Mouse (Mus musculus): ENCODE data around the gene Dhps. TPM values are rescaled to one million over a fixed set of nuclear protein-coding genes. Genes with fewer than 3 reads are reported as not detected.
A peak's percentile ranks its signal among the peaks of the same experiment; 100 is the strongest.

Dhps gene
- total RNA-seq, 1 experiment = 63.1 TPM

GRCm38 (mm10) chr8:85083108-85083813, 11.7 kb downstream of the Dhps start, which contains the start of gene Man2b1:
TSS of gene Man2b1 (plus strand) at chr8:85083270.
- in situ Hi-C loops (cut with MboI; ENCODE audit: low sequenced_read_pairs in 2 of 2, unreplicated experiment in 2 of 2) = no loop called here
- Histone ChIP-seq H3K4me1 (ENCODE audit: control insufficient read depth in 2 of 2, insufficient read depth in 2 of 2, low read length in 2 of 2, poor library complexity in 1 of 2) (peaks cover 2 to 10% of the 10 kb centered on the region in 2 experiments; a peak in 3 of 4 replicates), H3K9ac (ENCODE audit: insufficient read depth, low read depth, low read length, poor library complexity, severe bottlenecking) (peak within 1 kb of the TSS; percentile 74), H3K4me3 (ENCODE audit: insufficient read depth in 1 of 2, low read depth in 1 of 2, low read length in 2 of 2, poor library complexity in 1 of 2, severe bottlenecking in 1 of 2) (peak within 1 kb of the TSS; percentile 74 to 97), H3K36me3 (ENCODE audit: control insufficient read depth, insufficient read depth, low read length, poor library complexity, severe bottlenecking) (peaks cover 3% of the 10 kb centered on the region; the same call in 1 of the 2 replicates), H3K9me3 (ENCODE audit: control insufficient read depth, insufficient read depth, low read depth, low read length) (no peaks in the 10 kb centered on the region), H3K27ac (ENCODE audit: insufficient read depth, low read depth, low read length, poor library complexity, severe bottlenecking) (no peak within 1 kb of the TSS)
- no peak for TF ChIP-seq ZC3H11A (IDR thresholded peaks at IDR 0.05; ENCODE audit: borderline replicate concordance, low read depth, low read length)
- no peak for TF ChIP-seq MAFK (IDR thresholded peaks at IDR 0.05; ENCODE audit: insufficient read depth, low read depth, low read length)
- TF ChIP-seq HCFC1 (IDR thresholded peaks at IDR 0.05; ENCODE audit: borderline replicate concordance, insufficient read depth, low read length) = no peak
- no peak for TF ChIP-seq ZNF384 (IDR thresholded peaks at IDR 0.05; ENCODE audit: low read depth, low read length)
- TF ChIP-seq CHD2 (IDR thresholded peaks at IDR 0.05; ENCODE audit: low read depth, low read length) = no peak
- DNase-seq (ENCODE audit: low read depth, low spot score) = peak; percentile 91

GRCm38 (mm10) chr8:85084633-85085032, 13.1 kb downstream of the Dhps start:
- Histone ChIP-seq H3K9me3 (ENCODE audit: control insufficient read depth, insufficient read depth, low read depth, low read length) (no peaks in the 10 kb centered on the region), H3K36me3 (ENCODE audit: control insufficient read depth, insufficient read depth, low read length, poor library complexity, severe bottlenecking) (peaks cover 3% of the 10 kb centered on the region; the same call in 1 of the 2 replicates), H3K9ac (ENCODE audit: insufficient read depth, low read depth, low read length, poor library complexity, severe bottlenecking) (no peak overlapping the region), H3K4me1 (ENCODE audit: control insufficient read depth in 2 of 2, insufficient read depth in 2 of 2, low read length in 2 of 2, poor library complexity in 1 of 2) (peaks cover 2 to 10% of the 10 kb centered on the region in 2 experiments; a peak in 3 of 4 replicates), H3K27ac (ENCODE audit: insufficient read depth, low read depth, low read length, poor library complexity, severe bottlenecking) (no peak overlapping the region), H3K4me3 (ENCODE audit: insufficient read depth in 1 of 2, low read depth in 1 of 2, low read length in 2 of 2, poor library complexity in 1 of 2, severe bottlenecking in 1 of 2) (no peak overlapping the region)
- no peak for TF ChIP-seq HCFC1 (IDR thresholded peaks at IDR 0.05; ENCODE audit: borderline replicate concordance, insufficient read depth, low read length)
- no peak for TF ChIP-seq MAFK (IDR thresholded peaks at IDR 0.05; ENCODE audit: insufficient read depth, low read depth, low read length)
- no peak for TF ChIP-seq ZC3H11A (IDR thresholded peaks at IDR 0.05; ENCODE audit: borderline replicate concordance, low read depth, low read length)
- no peak for TF ChIP-seq CHD2 (IDR thresholded peaks at IDR 0.05; ENCODE audit: low read depth, low read length)
- TF ChIP-seq ZNF384 (IDR thresholded peaks at IDR 0.05; ENCODE audit: low read depth, low read length) = no peak
- no peak for DNase-seq (ENCODE audit: low read depth, low spot score)
- in situ Hi-C loops (cut with MboI; ENCODE audit: low sequenced_read_pairs in 2 of 2, unreplicated experiment in 2 of 2) = no loop called here

GRCm38 (mm10) chr8:85086238-85086637, 14.7 kb downstream of the Dhps start:
- Histone ChIP-seq H3K27ac (ENCODE audit: insufficient read depth, low read depth, low read length, poor library complexity, severe bottlenecking) (no peak overlapping the region), H3K36me3 (ENCODE audit: control insufficient read depth, insufficient read depth, low read length, poor library complexity, severe bottlenecking) (peaks cover 3% of the 10 kb centered on the region; the same call in 1 of the 2 replicates), H3K4me3 (ENCODE audit: insufficient read depth in 1 of 2, low read depth in 1 of 2, low read length in 2 of 2, poor library complexity in 1 of 2, severe bottlenecking in 1 of 2) (no peak overlapping the region), H3K9ac (ENCODE audit: insufficient read depth, low read depth, low read length, poor library complexity, severe bottlenecking) (no peak overlapping the region), H3K4me1 (ENCODE audit: control insufficient read depth in 2 of 2, insufficient read depth in 2 of 2, low read length in 2 of 2, poor library complexity in 1 of 2) (peaks cover 2 to 12% of the 10 kb centered on the region in 2 experiments; a peak in 3 of 4 replicates), H3K9me3 (ENCODE audit: control insufficient read depth, insufficient read depth, low read depth, low read length) (no peaks in the 10 kb centered on the region)
- TF ChIP-seq ZC3H11A (IDR thresholded peaks at IDR 0.05; ENCODE audit: borderline replicate concordance, low read depth, low read length) = no peak
- TF ChIP-seq CHD2 (IDR thresholded peaks at IDR 0.05; ENCODE audit: low read depth, low read length) = no peak
- no peak for TF ChIP-seq MAFK (IDR thresholded peaks at IDR 0.05; ENCODE audit: insufficient read depth, low read depth, low read length)
- TF ChIP-seq ZNF384 (IDR thresholded peaks at IDR 0.05; ENCODE audit: low read depth, low read length) = no peak
- TF ChIP-seq HCFC1 (IDR thresholded peaks at IDR 0.05; ENCODE audit: borderline replicate concordance, insufficient read depth, low read length) = no peak
- DNase-seq (ENCODE audit: low read depth, low spot score) = no peak
- in situ Hi-C loops (cut with MboI; ENCODE audit: low sequenced_read_pairs in 2 of 2, unreplicated experiment in 2 of 2) = no loop called here

GRCm38 (mm10) chr8:85088771-85089170, 17.2 kb downstream of the Dhps start:
- Histone ChIP-seq H3K9ac (ENCODE audit: insufficient read depth, low read depth, low read length, poor library complexity, severe bottlenecking) (no peak overlapping the region), H3K4me3 (ENCODE audit: insufficient read depth in 1 of 2, low read depth in 1 of 2, low read length in 2 of 2, poor library complexity in 1 of 2, severe bottlenecking in 1 of 2) (no peak overlapping the region), H3K4me1 (ENCODE audit: control insufficient read depth in 2 of 2, insufficient read depth in 2 of 2, low read length in 2 of 2, poor library complexity in 1 of 2) (peaks cover 0 to 12% of the 10 kb centered on the region in 2 experiments; a peak in 1 of 4 replicates), H3K27ac (ENCODE audit: insufficient read depth, low read depth, low read length, poor library complexity, severe bottlenecking) (no peak overlapping the region), H3K9me3 (ENCODE audit: control insufficient read depth, insufficient read depth, low read depth, low read length) (no peaks in the 10 kb centered on the region), H3K36me3 (ENCODE audit: control insufficient read depth, insufficient read depth, low read length, poor library complexity, severe bottlenecking) (peaks cover 5% of the 10 kb centered on the region; the same call in 1 of the 2 replicates)
- in situ Hi-C loops (cut with MboI; ENCODE audit: low sequenced_read_pairs in 2 of 2, unreplicated experiment in 2 of 2) = no loop called here
- no peak for DNase-seq (ENCODE audit: low read depth, low spot score)
- TF ChIP-seq ZC3H11A (IDR thresholded peaks at IDR 0.05; ENCODE audit: borderline replicate concordance, low read depth, low read length) = no peak
- TF ChIP-seq MAFK (IDR thresholded peaks at IDR 0.05; ENCODE audit: insufficient read depth, low read depth, low read length) = no peak
- TF ChIP-seq ZNF384 (IDR thresholded peaks at IDR 0.05; ENCODE audit: low read depth, low read length) = no peak
- TF ChIP-seq HCFC1 (IDR thresholded peaks at IDR 0.05; ENCODE audit: borderline replicate concordance, insufficient read depth, low read length) = no peak
- no peak for TF ChIP-seq CHD2 (IDR thresholded peaks at IDR 0.05; ENCODE audit: low read depth, low read length)
